Mouse (Mus musculus) T-cell, adult 2 months (primary cell): ENCODE measurements at regions not wholly inside any gene's neighbourhood (a gene's known extent, or its start where the extent isn't known, plus 50 kb on each side); places are given as distances from the start of the nearest gene placed in this dataset.
A peak's percentile ranks its signal among the peaks of the same experiment; 100 is the strongest.

Experiments
- DNase-seq: peaks from one replicate; pipeline ENCODE4 v3.0.0; 2022; ENCODE audit warnings: low spot score

DNA sequence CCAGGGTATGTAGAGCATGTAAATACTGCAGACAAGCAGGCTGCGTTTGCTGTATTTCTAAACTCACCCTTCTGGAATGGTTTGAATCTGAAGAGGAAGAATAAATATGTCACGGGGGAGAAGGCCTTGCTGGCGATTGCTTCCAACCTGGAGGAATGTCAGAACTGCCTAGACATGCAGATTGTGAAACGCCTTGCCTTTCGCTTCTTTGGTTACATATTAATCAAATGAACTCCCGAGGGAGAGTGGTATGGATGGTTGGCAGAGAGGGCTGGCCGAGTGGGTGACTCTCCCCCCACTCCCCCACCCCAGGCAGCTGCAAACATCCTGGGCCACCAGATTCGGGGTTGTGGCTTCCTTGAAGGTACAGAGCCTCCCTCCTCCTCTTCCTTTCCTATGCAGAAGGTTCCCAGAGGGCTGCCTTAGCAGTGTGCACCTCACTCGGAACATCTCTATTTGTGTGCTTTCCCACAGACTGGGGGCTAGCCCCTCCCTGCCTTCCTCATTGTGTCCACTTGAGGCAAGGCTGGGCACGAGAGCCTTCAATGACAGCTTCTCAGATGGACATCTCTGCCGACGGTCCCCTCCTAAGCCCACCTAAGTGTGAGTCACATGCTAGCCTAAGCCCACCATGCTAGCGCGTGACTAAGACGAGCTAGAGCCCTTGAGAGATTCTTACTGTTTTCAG lies 93.3 kb downstream of the Zfp281 start:
- DNase-seq: no peak

DNA sequence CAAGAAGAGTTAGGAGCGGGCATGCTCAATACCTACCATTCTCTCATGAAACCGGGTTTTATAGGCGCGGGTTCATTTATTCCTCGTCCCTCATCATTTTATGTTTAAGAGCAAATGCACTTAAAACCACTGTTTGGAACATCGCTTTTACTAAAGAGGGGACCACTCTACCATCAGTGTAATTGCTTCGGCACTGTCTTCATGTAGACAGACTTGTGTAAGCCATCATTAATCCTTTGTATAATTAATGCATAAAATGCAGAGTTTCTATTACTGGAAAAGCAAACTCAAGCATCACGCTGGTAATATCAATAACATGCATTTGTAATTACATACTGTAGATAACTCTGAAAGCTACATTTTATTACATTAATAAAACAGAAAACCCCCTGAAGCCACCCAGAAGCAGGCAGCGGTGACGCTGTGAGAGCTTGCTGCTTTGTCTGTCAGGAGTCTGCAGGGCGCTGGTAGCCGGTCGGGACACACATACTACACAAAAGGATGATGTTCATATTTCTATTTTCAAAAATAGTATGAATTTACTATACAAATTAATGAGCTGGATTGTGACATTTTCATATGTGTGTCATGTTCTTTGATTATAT lies 99.2 kb downstream of the Zfp281 start:
- DNase-seq: no peak

DNA sequence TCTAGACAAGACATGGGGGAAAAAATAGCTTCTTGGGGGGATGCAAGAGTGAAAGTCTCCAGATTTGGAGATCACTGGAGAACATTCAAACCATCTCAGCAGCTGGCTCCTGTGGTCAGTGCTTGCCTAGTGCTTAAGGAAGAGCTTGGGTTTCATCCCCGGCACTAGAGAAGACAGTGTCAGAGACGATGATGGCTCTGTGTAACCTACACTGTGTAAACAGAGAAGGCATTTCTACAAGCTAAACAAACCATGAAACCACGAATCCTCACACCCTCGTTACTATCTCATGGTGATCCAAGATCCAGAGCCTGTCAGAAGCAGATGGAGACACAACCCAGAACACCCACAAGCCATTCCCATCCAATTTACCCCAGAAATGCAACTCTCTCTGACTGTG lies 100.5 kb downstream of the Zfp281 start:
- no peak for DNase-seq

DNA sequence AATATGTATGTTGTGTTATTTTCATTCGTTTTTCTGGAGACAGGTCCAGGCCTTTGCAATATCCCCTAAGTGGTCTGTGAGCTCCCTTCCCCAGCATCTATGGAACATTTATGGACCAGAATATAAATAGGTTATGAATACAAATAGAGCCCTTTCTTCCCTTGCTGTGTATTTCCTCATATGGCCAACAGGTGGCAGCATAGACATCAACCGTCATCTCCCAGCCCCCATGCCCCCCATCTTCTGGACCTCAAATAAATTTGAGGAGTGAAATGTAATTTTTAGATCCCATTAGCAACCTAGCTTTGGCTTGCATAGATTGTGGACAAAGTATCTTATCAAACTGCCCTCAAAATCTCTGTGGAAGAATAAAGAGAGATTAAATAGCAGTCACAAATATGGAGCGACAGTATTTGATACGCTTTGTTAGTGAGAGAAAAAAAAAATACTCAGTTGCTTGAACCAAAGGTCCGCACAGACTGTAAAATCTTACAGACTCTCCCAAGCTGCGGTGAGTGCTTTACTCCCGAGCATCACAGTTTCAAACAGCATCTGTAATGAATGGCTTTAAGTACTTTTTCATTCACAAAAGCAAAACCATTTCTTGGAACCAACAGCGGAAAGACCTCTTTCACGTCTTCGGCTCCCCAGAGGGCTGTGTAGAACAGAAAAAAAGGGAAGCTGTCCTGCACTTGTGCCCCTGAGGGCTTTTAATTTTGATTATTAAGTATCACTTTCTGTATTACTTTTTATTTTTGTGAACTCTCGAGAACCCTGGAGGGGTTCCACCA lies 101.6 kb downstream of the Zfp281 start:
- DNase-seq: peak; percentile 37

DNA sequence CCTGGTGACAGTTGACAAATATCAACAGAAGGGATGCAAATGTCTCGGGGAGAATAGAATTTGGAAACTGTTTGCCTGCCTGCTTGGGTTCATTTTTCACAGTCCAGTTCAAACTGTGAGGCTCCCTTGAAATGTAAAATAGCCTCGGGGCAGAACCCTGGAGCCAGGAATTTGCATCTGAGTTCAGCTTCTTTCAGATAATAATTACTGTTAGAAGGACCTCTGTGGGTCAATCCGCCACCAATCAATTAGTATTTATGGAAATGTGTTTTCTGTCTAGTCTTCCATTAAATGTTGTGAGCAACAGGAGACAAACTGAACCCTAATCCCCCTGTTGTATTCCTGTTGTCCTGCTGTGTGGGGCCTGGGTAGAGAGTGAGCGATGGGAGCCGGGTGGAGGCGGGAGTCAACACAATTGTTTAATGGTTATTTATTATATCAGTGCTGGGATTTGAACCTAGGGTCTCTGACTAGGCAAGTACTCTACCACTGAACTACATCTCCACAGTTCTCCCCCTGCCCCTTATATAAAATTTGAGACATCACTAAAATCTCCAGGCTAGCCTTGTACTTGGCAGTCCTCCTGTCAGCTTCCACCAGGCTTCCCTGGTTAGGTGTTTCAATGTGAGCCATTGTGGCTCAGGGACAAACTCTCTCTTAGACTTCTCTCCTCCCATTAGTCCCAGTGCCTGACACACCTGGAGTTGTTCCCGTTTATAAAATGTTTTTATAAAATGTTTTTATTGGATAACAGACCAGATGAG lies 103.3 kb downstream of the Zfp281 start:
- no peak for DNase-seq

DNA sequence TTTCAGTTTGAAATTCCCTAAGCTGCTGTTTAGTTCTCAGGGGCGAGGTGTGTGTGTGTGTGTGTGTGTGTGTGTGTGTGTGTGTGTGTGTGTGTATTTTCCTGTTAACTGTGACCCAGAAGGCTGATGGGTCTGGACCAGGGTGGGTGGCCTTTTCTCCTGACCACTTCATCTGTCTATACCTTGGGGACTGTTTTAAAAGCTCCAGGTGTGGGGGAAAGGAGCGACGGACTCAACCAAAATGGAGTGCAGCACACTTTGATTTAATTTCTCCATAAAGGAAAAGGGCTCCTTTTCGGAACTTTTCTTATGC lies 103.9 kb downstream of the Zfp281 start:
- DNase-seq: no peak

DNA sequence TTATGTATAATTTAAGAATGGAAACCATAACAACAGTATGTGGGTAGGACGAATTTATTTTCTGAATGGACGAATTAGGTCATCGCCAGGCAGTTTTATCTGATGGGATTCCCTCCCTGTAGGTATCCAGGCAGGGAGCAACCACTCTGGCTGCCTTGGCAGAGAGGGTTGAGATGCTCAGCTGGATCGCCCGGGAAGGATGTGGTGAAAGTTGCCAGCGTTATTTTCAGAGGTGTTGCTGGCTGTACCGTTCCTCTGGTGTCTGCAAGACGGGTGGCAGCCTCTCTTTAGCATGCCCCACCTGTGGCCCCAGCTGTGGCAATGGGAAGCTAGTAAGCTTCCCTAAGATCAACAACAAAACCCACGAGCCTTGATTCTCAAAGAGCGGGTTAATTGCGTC lies 105.9 kb downstream of the Zfp281 start:
- DNase-seq: peak; percentile 6

DNA sequence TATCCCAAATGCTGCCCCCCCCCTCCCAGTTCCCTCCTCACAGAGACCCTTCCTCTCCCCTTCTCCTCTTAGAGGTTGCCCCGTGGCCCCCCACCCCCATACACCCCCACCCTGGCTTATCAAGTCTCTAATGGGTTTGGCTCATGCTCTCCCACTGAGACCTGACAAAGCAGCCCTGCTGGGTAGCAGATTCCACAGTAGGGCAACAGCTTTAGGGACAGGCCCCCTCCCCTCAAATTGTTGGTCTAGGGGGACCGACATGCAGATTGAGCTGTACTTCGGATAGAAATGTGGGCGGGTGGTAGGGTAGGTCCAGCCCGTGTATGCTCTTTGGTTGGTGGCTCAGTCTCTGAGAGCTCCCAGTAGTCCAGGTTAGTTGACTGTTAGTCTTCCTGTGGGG lies 113.3 kb downstream of the Zfp281 start:
- no peak for DNase-seq

DNA sequence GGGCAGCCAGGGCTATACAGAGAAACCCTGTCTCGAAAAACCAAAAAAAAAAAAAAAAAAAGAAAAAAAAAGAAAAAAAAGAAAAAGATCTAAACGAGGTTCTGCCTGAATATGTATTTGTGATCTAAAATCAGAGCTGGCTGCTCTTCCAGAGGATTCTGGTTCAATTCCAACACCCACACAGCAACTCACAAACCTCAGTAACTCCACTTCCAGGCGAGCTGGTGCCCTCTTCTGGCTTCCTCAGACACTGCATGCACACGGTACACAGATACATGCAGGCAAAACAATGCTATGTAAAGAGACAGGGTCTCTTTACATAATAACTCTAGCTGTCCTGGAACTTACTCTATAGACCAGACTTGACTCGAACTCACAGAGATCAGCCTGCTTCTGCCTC lies 114.8 kb downstream of the Zfp281 start:
- peak; percentile 46 for DNase-seq

DNA sequence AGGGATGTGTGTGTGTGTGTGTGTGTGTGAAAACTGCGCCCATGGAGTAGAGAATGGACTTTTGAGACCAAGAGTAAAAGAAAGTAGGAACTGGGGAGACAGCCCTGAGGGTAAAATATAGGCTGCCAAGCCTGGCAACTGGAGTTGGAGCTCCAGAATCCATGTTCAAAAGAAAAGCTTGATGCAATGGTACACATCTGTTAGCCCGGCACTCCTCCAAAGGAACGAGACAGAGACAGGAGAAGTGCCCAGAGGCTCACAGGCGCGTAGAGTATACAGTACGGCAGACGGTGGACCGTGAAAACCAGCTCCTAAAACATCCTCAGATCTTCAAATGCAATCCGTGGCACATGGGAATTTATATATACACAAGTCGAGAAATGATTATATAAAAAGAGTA lies 116.4 kb downstream of the Zfp281 start:
- DNase-seq: no peak

DNA sequence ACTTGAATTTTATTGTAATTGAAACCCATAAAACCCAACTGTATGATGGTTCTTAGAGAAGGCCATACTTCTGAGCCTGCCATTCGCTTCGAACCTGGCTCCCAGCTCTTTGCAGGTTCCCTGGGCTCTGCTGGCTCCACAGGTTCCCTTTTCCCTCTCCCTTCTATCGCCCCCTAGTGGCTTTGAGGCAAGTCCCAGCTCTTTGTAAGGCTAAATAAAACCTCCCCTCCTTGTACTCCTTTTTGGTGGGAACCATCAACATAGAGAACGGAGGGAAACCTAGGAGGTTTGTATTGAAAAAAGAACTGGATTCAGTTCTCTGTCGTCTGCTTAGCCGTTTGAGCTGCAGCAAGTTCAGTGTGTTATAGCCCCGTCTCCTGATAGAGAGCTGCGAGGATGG lies 124.5 kb downstream of the Zfp281 start:
- peak; percentile 37 for DNase-seq

DNA sequence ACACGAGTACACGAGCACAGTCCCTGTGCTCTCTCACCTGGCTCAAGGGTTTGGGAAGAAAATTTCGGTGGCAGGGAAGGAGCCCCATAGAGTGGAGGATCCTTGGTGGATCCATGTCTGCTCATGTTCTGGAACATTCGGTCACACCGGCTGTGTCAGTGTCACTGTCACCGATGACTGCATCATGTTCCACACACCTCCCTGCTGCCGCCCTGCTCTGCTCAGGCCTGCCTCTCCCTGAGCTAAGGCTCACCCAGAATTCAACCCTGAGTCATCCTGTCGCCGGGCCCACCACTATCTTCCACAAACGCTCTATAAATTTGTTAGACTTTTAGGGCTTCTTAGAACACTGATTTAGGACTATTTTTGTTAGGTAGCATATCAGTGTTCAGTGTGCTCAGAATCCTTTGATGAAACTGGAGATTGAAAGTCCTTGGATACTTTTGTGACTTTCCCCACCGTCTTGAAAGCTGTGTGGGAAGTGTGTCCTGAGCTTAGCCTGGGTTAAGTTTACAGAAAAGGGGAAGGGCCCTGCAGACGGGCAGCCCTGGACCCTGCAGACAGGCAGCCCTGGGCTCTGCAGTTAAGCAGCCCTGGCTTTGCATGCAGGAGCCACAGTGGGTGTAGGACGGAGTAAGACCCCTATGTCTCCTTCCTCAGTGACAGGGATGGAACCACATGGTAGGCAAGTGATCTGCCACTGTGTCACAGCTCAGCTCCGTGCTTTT lies 126.9 kb downstream of the Zfp281 start:
- DNase-seq: no peak

DNA sequence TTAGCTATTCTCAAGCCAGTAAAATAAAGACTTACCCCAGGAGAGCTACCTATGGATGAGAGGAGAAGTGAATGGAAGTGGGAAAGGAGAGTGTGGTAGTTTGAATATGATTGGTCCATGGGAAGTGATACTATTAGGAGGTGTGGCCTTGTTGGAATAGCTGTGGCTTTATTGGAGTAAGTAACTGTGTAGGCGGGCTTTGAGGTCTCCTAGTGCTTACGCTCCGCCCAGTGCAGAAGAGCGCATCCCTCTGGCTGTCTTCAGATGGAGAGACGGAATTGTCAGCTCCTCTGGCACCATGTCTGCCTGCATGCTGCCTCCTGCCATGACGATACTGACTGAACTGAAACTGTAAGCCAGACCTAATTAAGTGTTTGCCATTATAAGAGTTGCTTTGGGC lies 129.6 kb downstream of the Zfp281 start:
- no peak for DNase-seq

DNA sequence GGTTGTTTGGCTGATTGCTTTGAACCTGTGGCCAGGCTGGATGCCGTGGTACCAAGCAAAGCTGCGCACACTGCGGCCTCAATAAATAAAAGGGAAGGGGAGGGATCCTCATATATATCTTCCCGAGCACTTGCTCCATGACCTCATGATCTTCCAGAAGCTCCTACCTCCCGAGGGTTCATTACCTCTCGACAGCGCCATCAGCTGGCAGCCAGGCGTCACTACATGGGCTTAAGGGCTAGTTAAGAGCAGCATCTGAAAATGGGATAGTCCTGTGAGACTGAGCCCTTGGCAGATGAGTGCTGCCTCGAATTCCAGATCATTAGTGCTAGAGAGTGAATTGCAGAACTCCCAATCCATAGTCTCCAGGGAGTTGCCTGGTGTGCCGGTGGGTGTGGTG lies 134.0 kb downstream of the Zfp281 start:
- no peak for DNase-seq

DNA sequence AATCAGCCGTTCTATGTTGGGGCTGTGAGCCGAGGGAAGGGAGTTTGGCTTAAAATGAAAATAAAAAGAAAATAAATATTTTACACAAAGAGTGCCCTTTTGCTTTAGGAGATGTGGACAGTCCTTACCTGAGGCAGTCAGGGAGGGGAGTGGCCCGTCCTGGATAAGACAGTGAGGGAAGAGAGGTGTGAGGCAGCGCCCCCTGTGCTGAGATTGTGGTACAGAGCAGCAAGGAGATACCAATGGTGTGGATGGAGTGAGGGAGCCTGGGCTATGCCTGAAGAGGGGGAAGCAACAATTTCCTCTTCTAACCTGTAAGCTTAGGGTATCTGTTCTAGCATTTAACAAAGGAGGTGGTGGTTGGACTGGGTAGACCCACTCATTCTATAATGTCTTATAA lies 134.5 kb downstream of the Zfp281 start:
- no peak for DNase-seq

DNA sequence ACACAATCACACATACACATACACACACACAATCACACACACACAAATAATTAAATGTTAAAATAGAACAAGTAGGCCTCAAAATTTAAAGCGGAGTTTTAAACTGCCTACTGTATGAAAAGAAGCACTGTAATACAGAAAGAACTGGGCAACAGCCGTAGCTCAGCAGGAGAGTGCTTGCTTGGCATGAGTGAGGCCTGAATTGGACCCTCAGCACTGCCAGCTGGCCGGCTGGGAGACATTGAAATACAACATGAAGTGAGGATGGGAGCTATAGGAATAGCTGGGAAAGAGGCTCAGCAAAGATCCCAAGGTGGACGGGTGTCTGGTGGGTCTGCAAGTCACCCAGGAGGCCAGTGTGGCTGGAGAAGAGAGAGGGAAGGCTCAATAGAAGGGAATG lies 136.8 kb downstream of the Zfp281 start:
- no peak for DNase-seq

DNA sequence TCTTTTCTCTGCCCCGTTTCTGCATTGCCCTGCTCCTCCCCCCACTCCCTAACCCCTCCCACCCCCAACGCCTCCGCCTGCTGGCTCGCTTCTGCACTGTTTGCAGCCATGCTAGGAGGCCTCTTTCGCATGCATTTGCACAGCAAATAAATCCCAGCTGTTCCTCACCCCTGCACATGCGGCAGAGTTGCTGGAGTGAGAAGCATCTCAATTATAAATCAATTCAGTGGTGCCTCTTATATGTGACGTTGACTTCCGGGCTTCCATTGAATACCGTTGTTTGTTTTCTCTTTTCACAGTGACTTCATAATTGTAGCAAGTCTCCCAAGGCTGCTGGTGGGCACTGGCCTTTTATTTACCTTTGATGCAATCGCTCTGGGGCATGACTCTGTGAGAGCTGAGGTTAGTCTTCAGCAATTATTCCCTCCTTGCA lies 144.3 kb downstream of the Zfp281 start:
- DNase-seq: no peak

DNA sequence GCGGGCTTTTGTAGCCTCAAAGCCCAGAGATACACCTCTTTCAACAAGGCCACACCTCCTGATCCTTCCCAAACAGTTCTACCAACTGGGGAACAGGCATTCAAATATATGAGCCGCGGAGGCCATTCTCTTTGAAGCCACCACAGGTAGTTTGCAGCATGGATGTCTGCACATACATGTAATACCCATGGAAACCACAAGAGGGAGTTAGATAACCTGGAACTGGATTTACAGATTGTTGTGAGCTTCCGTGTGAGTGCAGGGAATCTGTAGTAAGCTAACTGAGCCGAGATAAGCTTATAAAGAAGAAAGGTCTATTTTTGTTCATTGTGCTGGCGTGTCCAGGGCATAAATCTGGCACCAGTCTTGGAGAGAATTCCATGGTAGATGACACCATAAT lies 149.0 kb downstream of the Zfp281 start:
- no peak for DNase-seq

DNA sequence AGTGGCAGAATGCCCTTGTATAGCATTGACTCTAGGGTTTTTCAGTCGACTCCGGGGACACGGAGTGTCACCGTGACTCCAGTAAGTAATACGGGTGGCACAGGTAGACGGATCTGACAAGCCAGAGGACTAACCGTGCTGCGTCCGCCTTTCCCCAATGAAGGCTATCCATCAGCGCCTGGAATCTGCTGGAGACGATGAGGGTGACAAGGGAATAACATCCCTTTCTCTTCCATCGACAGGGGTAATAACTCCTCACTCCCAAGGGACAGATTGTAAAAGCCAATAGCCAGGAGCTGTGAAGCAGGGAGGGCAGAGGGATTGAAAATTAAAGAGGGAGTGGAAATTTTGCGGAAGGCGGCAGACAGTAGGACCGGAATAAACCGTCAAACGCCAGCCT lies 151.5 kb downstream of the Zfp281 start:
- DNase-seq: no peak

DNA sequence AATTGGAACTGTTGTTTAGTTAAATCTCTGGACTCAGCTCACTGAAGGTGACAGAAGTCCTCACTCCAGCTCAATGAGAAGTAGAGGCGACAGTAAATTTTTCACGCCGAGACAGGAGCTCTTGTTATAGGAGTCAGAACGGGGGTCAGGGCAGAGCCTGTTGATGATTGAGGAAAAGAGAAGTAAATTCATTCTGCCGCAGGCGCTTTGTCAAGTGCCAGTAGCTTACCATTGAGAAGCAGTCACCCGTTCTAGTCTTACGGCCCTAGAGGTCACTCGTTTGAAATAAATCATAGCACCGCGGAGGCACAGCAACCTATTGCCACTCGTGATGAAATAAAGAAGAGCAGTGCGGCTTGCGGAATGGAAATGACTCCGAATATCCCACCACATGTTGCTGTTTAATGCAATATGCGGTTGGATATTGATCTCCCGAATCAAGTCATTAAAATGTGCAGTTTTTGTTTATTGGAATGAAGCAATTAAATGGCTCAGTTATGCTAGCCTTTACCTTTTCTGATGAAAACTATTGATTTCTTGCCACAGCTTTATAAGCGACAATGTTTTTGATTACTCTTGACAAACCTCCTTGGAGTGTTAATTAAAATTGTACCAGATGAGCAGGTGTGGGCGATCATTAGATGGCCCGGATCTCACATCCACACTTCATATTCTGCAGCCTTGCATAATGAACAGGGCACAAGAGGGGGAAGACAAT lies 152.7 kb downstream of the Zfp281 start:
- DNase-seq: no peak

DNA sequence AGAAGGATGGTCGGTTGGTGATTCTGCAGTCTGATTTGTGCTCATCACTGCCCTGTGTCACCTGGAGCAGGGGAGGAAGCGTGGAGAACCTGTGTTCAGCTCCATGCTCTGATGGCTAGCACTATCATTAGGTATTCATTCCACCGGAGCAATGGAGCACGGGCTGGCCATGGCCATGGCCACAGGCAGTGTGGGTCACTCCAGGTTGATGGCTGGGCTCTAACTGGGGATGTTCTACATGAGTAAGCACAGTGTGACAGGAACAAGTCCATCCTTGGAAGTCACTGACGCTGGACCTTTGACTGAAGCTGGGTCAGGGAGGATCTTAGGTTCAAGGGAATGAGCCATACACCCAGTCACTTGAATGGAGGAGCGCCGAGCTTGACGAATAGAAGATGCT lies 154.7 kb downstream of the Zfp281 start:
- no peak for DNase-seq
